Mouse (Mus musculus): Measurements from ENCODE around the gene Cd200r4.

DNA sequence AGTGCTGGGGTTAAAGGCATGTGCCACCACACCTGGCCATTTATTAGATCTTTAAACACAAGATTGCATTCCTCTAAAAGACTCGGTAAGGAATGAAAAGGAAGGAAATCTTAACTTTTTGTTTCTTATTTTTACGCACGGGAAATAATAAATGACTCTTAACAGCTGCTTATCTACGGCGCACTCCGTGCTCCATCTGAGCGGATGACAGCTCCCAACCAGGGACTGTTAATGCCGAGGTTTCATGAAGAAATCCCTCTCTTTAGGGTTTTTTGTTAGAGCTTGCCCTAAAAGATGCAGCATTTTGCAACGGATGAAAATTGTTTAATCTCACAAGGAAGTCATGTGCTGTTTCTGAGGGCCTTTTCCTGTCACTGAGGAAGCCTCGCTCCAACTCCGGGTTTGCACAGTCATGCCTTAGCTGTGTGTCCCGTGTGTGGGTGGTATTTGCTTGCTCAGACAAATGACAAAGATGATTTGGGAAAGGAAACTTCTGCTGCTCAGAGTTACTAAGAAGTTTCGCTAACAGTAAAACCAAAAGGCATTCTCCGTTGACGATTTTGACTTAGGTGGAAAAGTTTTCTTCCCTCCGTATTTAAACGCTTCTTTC, 32.9 kb upstream of the Cd200r4 start:
- TF ChIP-seq CTCF (IDR thresholded peaks at IDR 0.05; ENCODE audit: low read depth, low read length): no peak
- TF ChIP-seq EP300 (IDR thresholded peaks at IDR 0.05; ENCODE audit: insufficient read depth, low read depth, low read length): no peak
